Mouse (Mus musculus): Measurements from ENCODE around the gene Myrip. TPM values are rescaled to one million over a fixed set of nuclear protein-coding genes. Genes with fewer than 3 reads are reported as not detected.

The Myrip gene
- polyA plus RNA-seq, 1 experiment from 2014 or later: 0.29 TPM

DNA sequence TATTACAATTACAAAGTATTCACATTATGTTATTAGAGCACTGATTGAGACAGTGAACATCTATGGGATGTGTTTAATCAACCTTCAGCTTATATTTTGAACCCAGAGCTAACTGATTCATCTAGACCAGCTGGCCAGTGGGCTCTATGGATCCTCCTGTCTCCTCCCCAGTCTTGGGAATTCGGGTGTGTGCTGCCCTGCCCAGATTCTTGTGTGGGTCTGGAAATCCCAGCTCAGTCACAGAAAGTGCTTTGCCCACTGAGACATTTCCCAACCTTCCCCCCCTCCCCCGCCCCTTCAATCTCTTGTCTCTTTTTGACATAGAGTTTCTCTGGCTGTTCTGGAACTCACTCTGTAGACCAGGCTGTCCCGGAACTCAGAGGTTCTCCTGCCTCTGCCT, 217.6 kb downstream of the Myrip start:
- Histone ChIP-seq H3K4me3 (ENCODE audit: low read length) (no peak overlapping the region), H3K27ac (ENCODE audit: low read length) (no peak overlapping the region), H3K4me1 (replicated peaks; ENCODE audit: control insufficient read depth, insufficient read depth, low read length) (no peaks in the 10 kb centered on the region), H3K9me3 (ENCODE audit: control insufficient read depth, low read length) (no peaks in the 10 kb centered on the region), H3K9ac (ENCODE audit: low read length) (no peak overlapping the region), H3K4me2 (ENCODE audit: low read depth, low read length) (no peak overlapping the region), H3K36me3 (ENCODE audit: control insufficient read depth, insufficient read depth, low read length) (no peaks in the 10 kb centered on the region), H3K27me3 (ENCODE audit: control insufficient read depth, insufficient read depth, low read depth, low read length) (no peaks in the 10 kb centered on the region)
- ATAC-seq (ENCODE audit: low read depth): no peak
- 80% methylated on average over 3 of the region's 3 CpGs for WGBS

- 44% methylated on average over 19 of the region's 19 CpGs for WGBS
- H3K27ac ChIP-seq (ENCODE audit: low read length): no peak overlapping the region
- H3K4me3 ChIP-seq (ENCODE audit: low read length): no peak overlapping the region
- no peaks in the 10 kb centered on the region for H3K9me3 ChIP-seq (ENCODE audit: control insufficient read depth, low read length)
- H3K4me2 ChIP-seq (ENCODE audit: low read depth, low read length): no peak overlapping the region
- H3K36me3 ChIP-seq (ENCODE audit: control insufficient read depth, insufficient read depth, low read length): no peaks in the 10 kb centered on the region
- H3K27me3 ChIP-seq (ENCODE audit: control insufficient read depth, insufficient read depth, low read depth, low read length): no peaks in the 10 kb centered on the region
- H3K4me1 ChIP-seq (replicated peaks; ENCODE audit: control insufficient read depth, insufficient read depth, low read length): no peaks in the 10 kb centered on the region
- no peak for ATAC-seq (ENCODE audit: low read depth)
- no peak overlapping the region for H3K9ac ChIP-seq (ENCODE audit: low read length)
These were observed 218.3 kb downstream of the Myrip start for GRCm38 (mm10) chr9:120519469-120520125.

- H3K9me3 ChIP-seq (ENCODE audit: control insufficient read depth, low read length): no peaks in the 10 kb centered on the region
- ATAC-seq (ENCODE audit: low read depth): no peak
- 38% methylated on average over 1 of the region's 1 CpGs for WGBS
- H3K36me3 ChIP-seq (ENCODE audit: control insufficient read depth, insufficient read depth, low read length): no peaks in the 10 kb centered on the region
- no peak overlapping the region for H3K4me3 ChIP-seq (ENCODE audit: low read length)
- no peaks in the 10 kb centered on the region for H3K27me3 ChIP-seq (ENCODE audit: control insufficient read depth, insufficient read depth, low read depth, low read length)
- H3K4me2 ChIP-seq (ENCODE audit: low read depth, low read length): no peak overlapping the region
- no peaks in the 10 kb centered on the region for H3K4me1 ChIP-seq (replicated peaks; ENCODE audit: control insufficient read depth, insufficient read depth, low read length)
- H3K27ac ChIP-seq (ENCODE audit: low read length): no peak overlapping the region
- H3K9ac ChIP-seq (ENCODE audit: low read length): no peak overlapping the region
These were observed 219.8 kb downstream of the Myrip start for GRCm38 (mm10) chr9:120521161-120521560.

Other genes starting within 250 kb of the Myrip start
- gene Cx3cr1, start 231.6 kb upstream of the Myrip start, polyA plus RNA-seq (2015; fragmentation: Nextera tagmentation; extraction: Ambion mirVana): 8.9 and 9.2 TPM in 2 replicates
- gene Ccr8, start 209.4 kb upstream of the Myrip start, polyA plus RNA-seq (2015; fragmentation: Nextera tagmentation; extraction: Ambion mirVana): 0.38 and 0.72 TPM in 2 replicates
- 29.8 and 29.9 TPM in 2 replicates for gene Slc25a38, start 191.1 kb upstream of the Myrip start, polyA plus RNA-seq (2015; fragmentation: Nextera tagmentation; extraction: Ambion mirVana)
- gene Rpsa, start 173.8 kb upstream of the Myrip start, polyA plus RNA-seq (2015; fragmentation: Nextera tagmentation; extraction: Ambion mirVana): 1,386 and 1,480 TPM in 2 replicates
- not detected in 2 replicates for gene Mobp, start 151.8 kb upstream of the Myrip start, polyA plus RNA-seq (2015; fragmentation: Nextera tagmentation; extraction: Ambion mirVana)
- 155 and 173 TPM in 2 replicates for gene Eif1b, start 190.7 kb downstream of the Myrip start, polyA plus RNA-seq (2015; fragmentation: Nextera tagmentation; extraction: Ambion mirVana)
- 9.3 and 10.8 TPM in 2 replicates for gene Entpd3, start 238.3 kb downstream of the Myrip start, polyA plus RNA-seq (2015; fragmentation: Nextera tagmentation; extraction: Ambion mirVana)